Mouse (Mus musculus): Measurements from ENCODE around the gene Mgea5. TPM values are rescaled to one million over a fixed set of nuclear protein-coding genes. Genes with fewer than 3 reads are reported as not detected.
A peak's percentile ranks its signal among the peaks of the same experiment; 100 is the strongest.
"Not testable (repeated sequence)": the region's sequence is repeated elsewhere in the genome, so short reads cannot be mapped to it uniquely, and the experiment has no call there.

Gene Mgea5
- 76.2 and 99.7 TPM in 2 replicates for total RNA-seq (2014; fragmentation: Nextera tagmentation)
- 106 and 110 TPM in 2 replicates for total RNA-seq (2017)

GRCm38 (mm10) chr19:45783181-45783932, at the start of gene Mgea5:
Gene Mgea5, minus strand, starts transcription at chr19:45783837.
- peak; percentile 92 for ATAC-seq (replicated peaks; ENCODE audit: poor library complexity, severe bottlenecking)

GRCm38 (mm10) chr19:45830679-45831078, 47.0 kb upstream of the Mgea5 start:
- no peak for ATAC-seq (replicated peaks; ENCODE audit: poor library complexity, severe bottlenecking)

GRCm38 (mm10) chr19:45827736-45828135, 44.1 kb upstream of the Mgea5 start:
- no peak for ATAC-seq (replicated peaks; ENCODE audit: poor library complexity, severe bottlenecking)

- no peak for ATAC-seq (replicated peaks; ENCODE audit: poor library complexity, severe bottlenecking)
These were observed 43.5 kb upstream of the Mgea5 start for GRCm38 (mm10) chr19:45827125-45827524.

- ATAC-seq (replicated peaks; ENCODE audit: poor library complexity, severe bottlenecking): no peak
These were observed 42.5 kb upstream of the Mgea5 start for GRCm38 (mm10) chr19:45826146-45826545.

- no peak for ATAC-seq (replicated peaks; ENCODE audit: poor library complexity, severe bottlenecking)
These were observed 38.2 kb upstream of the Mgea5 start for GRCm38 (mm10) chr19:45821832-45822231.

GRCm38 (mm10) chr19:45817816-45818490, 34.3 kb upstream of the Mgea5 start:
- ATAC-seq (replicated peaks; ENCODE audit: poor library complexity, severe bottlenecking): no peak

- no peak for ATAC-seq (replicated peaks; ENCODE audit: poor library complexity, severe bottlenecking)
These were observed 33.1 kb upstream of the Mgea5 start for GRCm38 (mm10) chr19:45816727-45817126.

GRCm38 (mm10) chr19:45815831-45816405, 32.3 kb upstream of the Mgea5 start, which contains the start of gene Kcnip2:
Gene Kcnip2, minus strand, starts transcription at chr19:45816061.
- ATAC-seq (replicated peaks; ENCODE audit: poor library complexity, severe bottlenecking): no peak

GRCm38 (mm10) chr19:45815170-45815569, 31.5 kb upstream of the Mgea5 start:
- no peak for ATAC-seq (replicated peaks; ENCODE audit: poor library complexity, severe bottlenecking)

GRCm38 (mm10) chr19:45813801-45814200, 30.2 kb upstream of the Mgea5 start:
- peak; percentile 41; the same call in 1 of the 2 replicates for ATAC-seq (replicated peaks; ENCODE audit: poor library complexity, severe bottlenecking)

GRCm38 (mm10) chr19:45813263-45813662, 29.6 kb upstream of the Mgea5 start:
- peak; percentile 36 for ATAC-seq (replicated peaks; ENCODE audit: poor library complexity, severe bottlenecking)

GRCm38 (mm10) chr19:45812673-45813252, 29.1 kb upstream of the Mgea5 start:
- no peak for ATAC-seq (replicated peaks; ENCODE audit: poor library complexity, severe bottlenecking)

- peak; percentile 70 for ATAC-seq (replicated peaks; ENCODE audit: poor library complexity, severe bottlenecking)
These were observed 28.5 kb upstream of the Mgea5 start for GRCm38 (mm10) chr19:45812115-45812514.

GRCm38 (mm10) chr19:45811028-45811674, 27.5 kb upstream of the Mgea5 start:
- ATAC-seq (replicated peaks; ENCODE audit: poor library complexity, severe bottlenecking): no peak

GRCm38 (mm10) chr19:45807732-45808131, 24.1 kb upstream of the Mgea5 start:
- no peak for ATAC-seq (replicated peaks; ENCODE audit: poor library complexity, severe bottlenecking)

- ATAC-seq (replicated peaks; ENCODE audit: poor library complexity, severe bottlenecking): not testable (repeated sequence)
These were observed 22.2 kb upstream of the Mgea5 start for GRCm38 (mm10) chr19:45805817-45806216.

- ATAC-seq (replicated peaks; ENCODE audit: poor library complexity, severe bottlenecking): peak; percentile 91
These were observed 21.1 kb upstream of the Mgea5 start for GRCm38 (mm10) chr19:45804593-45805368.

GRCm38 (mm10) chr19:45803408-45803807, 19.8 kb upstream of the Mgea5 start:
- 0 out of 2 replicates have a peak, but pooled peaks have one; percentile 21 for ATAC-seq (replicated peaks; ENCODE audit: poor library complexity, severe bottlenecking)

Data from granulocyte monocyte progenitor cell, adult 5-6 weeks (primary cell).